Mouse (Mus musculus) thymus, postnatal 25 days (tissue): ENCODE measurements around the gene Atg2a.
"Not testable (repeated sequence)": the region's sequence is repeated elsewhere in the genome, so short reads cannot be mapped to it uniquely, and the experiment has no call there.

Source experiments
- DNase-seq: peaks from one replicate; pipeline ENCODE4 v3.0.0; 2022

Atg2a gene

DNA sequence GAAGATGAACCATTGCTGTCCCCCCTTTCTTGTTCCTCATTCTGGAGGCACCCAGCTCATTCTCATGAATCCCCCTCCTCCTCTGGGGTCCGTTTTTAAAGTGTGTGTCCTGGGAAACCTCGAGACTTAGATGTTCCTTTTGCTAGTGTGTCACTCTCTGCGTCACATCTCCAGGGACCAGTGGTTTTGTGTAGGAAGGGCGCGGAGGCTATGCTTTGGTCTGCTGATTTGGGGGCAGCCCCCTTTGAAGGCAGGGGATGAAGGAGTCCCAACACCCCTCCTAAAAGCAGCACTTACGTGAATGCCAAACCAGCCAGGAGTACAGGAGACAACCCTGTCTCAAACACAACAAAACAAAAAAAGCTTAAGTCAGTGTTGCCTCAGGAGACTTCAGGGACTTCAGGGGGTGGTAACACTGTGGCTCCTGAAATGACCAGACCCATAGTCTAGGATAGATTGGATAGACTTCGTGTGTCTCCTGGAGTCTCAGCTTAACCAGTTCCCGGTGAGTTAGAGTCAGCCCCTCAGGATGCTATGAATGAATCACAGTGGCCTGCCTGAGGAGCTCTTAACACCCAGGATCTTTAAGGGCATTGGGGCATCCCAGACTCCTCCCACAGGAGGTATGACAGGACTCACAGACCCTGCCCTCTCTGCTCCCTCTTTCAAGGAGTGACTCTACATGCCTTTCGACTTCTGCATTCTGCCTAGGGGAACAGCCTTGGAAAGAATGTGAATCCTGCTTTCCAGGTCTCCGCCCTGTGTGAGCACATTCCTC, 36.4 kb downstream of the Atg2a start:
- no peak for DNase-seq

DNA sequence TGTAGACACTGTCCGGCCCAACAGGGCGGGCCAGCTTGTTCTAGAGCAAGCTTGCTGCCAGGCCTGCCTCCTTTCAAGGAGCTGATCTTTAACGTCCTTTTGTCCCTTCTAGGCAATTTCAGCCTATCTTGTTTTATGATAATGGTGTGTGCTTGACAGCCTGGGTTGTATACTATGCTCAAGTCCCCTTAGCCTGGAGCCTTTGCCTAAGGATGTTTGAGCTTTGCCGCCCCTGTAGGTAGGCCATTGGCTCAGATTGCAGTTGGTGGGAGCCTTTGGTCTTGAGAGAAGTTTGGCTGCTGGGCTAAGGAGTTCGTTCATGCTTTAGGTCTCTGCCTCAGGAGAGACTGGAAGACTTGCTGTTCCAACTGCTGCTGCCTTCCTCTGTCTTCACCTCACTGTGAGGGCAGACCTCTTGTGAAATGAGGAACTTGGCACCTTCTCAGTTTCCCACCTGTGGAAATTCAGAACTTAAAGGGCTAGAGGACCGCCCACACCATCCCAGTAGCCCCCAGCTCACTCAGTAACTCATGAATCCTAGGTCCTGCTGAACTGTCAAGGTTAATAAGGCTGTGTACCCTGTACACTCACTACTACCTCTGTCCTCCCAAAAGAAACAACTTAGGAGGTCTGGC, 37.1 kb downstream of the Atg2a start:
- no peak for DNase-seq

DNA sequence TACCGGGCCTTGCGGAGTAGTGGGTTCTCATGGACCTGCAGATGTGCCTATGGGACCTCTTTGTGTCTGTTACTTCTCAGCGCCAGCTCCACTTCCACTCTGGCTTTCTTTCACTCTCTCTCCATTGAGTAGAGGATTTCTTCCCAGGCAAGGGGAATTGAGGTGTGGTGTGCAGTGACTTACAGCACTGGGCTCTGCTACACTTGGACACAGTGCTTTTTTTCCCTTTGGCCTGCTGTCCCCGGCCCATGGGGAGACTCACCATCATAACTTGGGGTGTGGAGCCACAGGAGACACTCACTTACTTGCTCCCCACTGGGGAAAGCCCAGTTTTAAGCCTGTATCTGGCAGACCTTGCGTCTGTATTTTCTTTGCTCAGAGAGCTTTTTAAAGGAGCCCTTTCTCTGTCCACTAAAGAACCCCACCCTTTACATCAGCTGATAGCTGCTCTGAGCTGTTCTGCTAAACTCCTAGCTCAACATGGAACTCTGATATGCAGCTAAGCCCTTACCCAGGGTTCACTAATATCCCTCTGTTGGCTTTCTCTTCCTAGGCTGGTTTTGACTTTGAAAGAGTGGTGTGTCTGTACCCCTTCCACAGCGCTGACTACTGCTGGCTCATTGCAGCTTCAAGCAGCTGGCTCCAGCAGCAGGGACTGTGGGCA, 38.1 kb downstream of the Atg2a start:
- DNase-seq: no peak

DNA sequence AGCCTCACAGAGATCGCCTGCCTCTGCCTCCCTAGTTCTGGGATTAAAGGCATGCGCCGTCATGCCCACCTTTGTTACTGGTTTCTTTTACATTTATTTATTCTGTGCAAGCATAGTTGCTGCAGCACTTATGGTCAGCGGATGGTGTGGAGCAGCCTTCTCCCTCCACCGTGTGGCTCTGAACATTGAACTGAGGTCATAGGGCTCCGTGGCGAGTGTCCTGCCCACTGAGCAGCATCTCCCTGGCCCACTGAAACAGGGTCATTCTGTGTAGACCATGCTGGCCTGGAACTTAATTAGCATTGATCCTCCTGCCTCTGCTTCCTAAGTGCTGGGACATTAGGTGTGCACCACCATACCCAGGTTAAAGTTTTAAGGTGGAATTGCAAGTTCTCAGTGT, 39.1 kb downstream of the Atg2a start:
- no peak for DNase-seq

DNA sequence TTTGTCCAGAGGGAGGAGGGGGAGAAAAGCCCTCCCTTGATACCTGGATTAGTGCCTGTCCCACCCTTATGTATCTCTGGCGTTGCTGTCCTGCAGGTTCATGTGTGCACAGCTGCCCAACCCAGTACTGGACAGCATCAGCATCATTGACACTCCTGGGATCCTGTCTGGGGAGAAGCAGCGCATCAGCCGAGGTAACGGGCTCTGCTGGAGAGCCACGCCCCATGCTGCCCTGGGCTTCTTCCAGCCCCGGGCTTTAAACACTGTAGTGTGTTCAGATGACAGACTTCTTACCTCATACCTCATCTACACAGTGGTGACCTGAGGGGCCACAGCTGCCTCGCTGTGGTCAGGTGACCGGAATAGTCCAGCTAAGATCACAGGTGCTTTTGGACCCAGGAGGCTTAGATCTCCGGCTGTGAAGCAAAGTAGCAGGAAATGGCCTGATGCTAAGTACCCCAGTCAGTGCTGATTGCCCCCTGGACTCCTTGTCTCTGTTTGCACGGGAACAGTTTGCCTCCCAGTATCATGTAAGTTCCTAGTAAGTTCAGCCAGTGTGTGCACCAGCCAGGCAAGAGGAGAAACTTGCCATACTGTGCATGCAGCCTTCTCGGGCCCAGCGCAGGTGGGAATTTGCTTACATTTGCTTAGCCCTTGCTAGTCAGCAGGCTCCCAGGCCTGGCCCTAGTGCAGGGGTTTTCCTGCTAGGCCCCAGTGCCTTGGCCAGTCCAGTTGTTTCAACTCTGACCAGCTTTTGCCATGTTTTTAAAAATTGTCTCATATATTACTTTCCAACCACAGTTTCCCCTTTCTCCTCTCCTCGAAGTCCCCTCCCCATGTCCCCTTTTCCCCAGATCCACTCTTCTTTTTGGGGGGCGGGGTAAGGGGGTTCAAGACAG, 39.9 kb downstream of the Atg2a start:
- DNase-seq: no peak

DNA sequence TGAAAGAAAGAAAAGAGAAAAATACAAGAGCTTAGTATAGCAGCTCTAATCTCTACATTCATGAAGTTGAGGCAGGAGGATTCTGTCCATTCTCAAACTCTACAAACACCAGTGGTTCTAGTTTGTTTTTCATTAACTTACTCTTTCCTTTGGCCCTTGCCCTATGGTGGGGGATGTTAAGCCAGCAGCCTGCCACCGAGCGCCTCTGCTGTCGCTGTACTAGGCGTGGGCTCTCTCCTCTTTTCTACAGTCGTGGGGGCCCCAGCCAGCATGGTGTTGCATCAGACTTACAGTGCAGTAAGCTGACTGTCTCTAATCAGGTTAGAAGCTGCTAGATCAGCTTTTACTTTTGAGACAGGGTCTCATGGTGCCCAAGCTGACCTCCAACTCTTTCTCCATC, 41.5 kb downstream of the Atg2a start:
- DNase-seq: no peak

DNA sequence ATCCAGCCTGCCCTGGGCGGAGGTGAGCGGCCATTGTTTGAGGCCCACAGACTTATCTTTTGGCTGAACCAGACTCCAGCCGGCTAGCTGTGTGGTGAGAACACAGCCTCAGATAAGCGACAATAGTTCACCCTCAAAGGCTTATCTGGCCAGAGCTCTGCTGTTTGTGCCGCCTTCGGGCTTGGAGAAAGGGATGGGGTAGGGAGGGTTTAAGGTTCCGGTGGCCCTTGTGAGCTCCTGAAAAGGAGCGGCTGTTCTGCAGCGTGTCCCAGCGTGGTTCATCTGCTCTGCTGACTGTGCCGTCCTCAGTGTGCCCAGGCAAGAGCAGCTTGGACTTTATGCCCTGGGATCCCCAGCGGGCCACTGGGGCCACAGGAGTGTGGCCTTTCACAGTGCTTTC, 43.0 kb downstream of the Atg2a start:
- DNase-seq: no peak

DNA sequence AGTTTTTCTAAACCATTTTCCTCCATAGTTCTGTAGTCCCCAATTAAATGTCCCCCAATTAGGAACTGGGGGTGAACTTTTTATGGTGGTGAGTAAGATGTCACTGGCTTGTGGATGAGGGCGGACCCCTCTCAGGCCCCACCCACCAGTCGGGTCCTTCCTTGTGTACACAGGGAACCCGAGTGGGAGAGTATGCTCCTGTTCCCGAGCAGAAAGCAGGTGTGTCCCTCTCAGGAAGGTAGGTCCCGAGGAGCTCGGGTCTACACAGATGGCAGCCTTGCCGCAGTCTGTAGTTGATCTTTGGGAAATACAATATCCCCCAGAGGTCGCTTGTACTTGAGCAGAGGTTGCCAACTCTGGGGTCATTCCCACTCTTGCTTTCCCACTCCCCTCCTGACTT, 43.8 kb downstream of the Atg2a start:
- no peak for DNase-seq

DNA sequence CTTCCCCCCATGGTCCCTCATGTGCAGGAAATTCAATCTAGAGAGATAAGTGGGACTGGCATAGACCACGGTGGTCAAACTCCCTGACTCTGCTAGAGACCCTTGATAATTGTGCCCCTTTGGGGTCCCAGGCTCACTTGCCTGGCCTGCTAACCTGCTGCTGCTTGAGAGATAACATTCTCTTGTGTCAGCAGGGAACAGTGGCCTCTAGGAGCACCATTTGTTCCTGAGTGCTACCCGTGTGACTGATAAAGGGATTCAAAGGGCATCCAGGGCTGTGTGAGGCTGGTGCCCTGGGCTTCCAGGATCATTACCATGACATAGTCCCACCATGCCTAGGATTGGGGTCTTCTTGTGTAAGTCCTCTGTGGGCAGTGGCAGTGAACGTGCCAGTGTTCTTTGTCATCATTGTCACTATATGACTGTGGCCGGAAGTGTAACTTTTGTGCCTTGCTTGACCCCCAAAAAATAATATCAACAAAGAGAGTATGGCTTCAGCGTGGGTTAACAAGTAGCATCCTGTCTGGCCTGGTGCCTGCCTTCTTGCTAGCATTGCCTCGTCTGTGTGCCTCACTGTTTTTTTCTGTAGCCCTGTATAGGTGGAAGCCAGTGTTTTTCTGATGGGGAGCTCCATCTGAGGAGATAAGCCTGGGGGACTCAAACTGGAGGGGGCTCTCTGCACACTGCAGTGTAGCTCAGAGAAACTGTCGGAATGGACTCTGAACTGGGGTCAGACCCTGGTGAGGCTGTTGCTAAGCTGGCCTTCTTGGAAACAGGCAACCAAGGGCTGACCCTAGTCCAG, 44.4 kb downstream of the Atg2a start:
- no peak for DNase-seq

DNA sequence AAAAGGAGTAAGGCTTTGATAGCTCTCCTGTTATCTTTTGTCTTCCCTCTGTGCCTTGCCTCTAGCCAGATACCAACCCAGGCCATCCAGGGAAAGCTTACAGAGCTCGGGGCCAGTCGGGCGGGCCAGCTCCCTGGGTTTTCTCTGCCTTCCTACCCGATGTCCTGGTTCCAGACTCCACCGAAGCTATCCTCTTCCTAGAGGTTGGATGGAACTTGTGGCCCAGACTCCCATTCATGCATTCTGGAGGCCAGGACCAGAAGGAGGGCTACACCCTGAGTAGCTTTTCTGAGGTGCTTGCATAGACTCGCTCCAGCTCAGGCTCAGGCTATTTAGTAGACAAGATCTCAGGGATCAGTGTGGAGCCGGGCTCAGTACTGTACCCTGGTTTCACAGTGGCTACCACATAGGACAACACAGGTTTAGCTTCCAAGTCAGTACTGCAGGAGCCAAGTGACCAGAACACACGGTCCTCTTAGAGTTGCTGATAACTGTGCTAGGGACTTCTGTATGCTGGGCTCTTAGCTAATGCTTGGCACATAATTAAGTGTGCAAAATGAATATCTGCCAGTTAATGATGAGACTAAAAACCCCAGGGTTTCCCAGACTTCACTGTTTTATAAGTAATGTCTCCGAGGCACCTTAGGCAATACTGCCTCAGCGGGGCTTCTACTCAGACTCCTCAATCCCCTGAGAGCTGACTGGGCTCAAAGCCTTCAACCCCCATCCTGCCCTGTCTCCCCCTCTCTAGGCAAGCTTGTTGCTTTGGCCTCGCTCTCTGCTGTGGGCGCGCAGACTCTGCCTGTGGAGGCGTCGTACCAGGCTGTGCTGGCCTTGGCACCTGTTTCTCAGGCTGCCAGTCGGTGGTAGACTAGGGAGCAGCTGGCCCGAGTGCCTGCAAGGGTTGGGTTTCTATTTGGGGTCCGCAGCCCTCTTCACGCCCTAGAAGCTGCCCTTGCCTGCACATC, 45.2 kb downstream of the Atg2a start:
- no peak for DNase-seq

DNA sequence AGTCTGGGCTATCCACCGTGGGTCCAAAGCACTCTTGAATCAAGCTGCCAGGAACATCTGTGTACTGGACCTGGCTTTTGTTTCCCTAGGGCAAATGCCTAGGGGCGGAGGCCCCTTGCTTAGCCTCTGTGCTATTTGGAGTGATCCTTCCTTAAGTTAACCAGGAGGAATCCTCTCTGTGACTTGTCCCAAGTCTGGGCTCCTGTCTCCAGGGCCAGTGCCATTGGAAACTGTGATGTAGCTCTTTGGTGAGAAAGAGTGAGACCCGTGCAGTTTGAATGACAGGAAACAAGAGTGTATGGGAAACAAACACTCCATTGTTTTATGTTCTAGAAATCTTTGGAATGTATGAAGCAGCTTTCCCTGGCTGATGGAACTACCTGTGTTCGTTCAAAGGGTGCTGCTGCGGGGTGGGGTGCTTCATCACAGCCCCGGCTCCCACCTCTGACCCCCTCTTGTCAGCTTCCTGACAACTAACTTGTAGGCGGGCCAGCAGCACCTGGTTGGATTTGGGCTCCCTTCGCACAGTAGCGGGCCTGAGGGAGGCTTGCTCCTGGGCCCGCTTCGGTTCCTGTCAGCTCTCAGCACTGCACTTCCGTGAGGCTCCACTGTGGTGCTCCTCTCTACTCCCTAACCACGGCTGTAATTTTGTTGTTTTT, 46.9 kb downstream of the Atg2a start:
- no peak for DNase-seq

DNA sequence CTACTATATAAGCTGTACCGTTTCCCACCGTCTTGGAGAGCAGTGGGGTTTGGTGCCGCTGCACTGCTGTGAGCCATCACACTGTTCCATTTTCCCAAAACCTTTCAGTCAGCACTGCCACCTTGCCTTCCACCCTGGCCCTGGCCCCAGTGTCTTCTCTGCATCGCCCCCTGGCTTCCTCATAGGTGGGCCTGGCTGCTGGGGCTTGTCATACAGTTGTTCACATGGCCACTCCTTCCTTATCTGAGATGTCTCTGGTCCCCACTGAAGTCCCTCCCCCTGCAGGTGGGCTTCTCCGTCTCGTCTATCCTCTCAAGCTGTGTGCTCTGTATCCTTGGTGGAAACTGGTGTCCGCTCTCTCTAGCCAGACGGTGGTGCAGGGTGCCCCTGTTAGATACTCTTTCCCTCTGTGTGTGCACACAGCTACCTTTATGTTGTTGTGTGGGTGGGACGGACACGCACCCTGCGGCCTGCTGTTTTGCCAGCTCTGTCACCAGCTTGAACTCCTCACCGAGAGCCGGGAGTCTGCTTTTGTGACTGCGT, 48.3 kb downstream of the Atg2a start:
- no peak for DNase-seq

DNA sequence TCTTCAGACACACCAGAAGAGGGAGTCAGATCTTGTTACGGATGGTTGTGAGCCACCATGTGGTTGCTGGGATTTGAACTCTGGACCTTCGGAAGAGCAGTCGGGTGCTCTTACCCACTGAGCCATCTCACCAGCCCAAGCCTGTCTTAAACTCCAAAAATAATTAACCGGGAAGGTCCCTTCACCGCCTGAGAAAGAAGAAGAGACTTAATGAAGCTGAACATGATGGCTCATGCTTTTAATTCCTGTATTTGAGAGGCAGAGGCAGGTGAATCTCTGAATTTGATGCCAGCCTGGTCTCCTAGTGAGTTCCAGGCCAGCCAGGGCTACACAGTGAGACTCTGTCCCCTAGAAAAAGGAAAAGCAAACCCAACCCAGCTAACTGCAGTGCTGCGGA, 49.2 kb downstream of the Atg2a start:
- not testable (repeated sequence) for DNase-seq

DNA sequence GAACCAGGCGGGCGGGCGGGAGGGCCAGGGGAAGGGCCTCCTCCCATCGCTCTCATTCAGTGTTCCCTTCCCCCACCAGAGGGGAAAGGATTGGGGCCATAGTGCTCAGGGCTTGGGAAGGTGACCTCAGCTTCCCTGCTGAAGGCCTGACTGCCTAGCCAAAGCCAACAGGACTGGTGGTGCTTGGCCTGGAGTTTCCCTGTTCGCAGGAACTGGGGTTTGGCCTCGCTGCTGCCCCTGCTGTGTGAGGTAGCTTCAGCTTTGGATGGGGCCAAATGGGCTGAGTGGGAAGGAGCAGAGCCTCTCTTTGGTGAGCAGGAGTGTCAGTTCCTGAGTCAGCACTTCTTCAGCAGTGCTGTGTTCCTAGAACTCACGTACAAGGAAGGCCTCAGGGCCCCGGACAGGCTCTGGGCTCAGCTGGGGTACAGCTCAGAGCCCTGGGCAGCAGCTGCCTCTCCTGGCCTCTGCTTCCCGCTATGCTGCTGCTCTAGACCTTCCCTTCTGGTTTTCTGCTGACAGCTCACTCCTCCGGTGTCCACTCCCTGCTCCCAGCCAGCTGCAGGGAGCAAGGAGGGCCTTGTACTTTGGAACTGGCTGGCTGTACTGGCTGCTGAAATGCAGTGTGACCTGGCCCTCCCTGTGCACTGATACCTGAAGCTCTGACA, 49.8 kb downstream of the Atg2a start:
- no peak for DNase-seq

DNA sequence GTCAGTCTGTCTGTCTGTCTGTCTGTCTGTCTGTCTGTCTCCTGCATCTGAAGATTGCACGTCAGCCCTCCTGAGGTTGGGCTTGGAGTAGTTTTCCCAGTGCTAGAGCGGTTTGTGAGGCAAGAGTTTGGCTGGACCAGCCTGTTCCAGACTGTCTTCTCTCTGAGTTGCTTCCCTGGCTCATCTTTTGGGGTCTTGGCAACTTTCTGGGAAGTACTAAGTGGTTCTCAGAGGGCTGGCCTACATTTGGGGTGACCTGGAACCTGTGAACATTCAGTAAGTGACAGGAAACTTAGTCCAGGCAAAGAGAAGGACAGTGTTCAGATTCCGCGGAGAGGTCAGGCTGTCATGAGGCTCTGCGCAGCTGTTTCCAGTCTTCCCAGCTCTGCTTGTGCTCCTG, 50.8 kb downstream of the Atg2a start:
- DNase-seq: no peak

DNA sequence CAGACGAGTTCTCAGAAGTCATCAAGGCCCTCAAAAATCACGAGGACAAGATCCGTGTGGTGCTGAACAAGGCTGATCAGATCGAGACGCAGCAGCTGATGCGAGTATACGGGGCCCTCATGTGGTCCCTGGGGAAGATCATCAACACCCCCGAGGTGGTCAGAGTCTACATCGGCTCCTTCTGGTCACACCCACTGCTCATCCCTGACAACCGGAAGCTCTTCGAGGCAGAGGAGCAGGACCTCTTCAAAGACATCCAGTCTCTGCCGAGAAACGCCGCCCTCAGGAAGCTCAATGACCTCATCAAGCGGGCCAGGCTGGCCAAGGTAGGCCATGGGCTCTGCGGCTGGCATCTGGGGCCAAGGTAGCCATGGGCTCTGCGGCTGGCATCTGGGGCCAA, 52.8 kb downstream of the Atg2a start:
- DNase-seq: no peak

DNA sequence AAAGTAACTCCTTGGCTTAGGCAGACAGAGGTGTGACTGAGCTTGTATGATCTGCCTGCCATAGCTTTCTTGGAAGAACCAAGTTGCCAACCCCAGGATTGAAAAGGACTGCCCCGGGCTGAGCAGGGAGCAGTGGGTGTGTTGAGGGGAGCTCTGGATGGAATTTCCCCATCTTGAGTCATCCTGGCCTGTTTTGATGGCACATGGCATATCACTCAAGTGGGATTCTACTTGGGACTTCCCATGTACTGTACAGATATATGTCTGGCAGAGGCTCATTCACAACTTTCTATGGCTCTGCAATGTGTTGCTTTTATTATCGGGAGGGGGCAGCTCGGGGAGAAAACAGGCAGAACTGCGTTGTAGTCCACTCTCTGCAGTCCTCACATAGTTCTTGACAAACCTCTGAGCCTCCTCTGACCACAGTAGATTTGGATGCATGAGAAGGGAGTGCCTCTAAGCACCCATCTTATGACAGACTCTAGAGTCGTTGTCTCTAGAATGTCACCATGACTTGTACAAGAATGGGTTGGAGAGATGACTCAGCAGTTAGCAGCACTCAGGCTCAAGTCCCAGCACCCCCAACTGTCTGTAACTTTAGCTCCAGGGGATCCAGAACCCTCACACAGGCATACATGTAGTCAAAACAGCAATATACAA, 55.2 kb downstream of the Atg2a start:
- no peak for DNase-seq

DNA sequence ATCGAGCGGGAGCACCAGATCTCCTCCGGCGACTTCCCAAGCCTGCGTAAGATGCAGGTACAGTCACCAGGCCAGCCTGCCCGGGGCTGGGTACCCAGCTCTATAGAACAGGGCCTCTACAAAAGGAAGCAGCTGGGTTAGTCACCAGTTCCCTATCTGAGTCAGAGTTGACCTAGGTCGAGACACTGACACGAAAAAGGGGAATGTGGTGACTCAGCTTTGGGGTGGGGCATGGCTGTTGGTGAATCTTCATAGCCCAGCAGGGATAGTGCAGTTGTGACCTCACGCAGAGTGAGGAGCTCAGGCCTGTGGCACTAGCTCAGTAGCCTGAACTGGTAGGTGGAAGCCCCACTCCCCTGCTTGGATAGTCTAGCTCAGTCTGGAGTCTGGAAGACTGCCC, 56.2 kb downstream of the Atg2a start:
- DNase-seq: no peak

DNA sequence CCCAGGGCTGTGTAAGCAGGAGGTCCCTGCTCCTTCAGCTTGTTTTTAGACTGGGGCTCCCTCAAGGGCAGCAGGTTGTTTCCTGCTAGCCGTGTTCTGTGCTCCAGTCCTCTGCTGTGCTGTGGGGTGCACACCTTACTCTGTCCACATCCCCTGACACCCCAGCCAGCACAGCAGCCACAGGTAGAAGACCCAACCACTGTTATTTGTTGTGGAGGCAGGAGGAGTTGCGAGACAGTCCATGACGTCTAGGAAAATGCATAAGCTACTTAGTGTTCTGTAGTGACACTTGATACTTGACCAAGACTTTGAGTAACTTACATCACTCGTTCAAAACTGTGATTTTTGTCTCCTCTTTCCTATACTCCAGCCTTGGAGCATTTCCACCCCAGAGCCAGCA, 57.5 kb downstream of the Atg2a start:
- no peak for DNase-seq
